Mouse (Mus musculus) brown adipose tissue, adult 24 weeks (tissue): Measurements from ENCODE around the gene Aqp1. TPM values are rescaled to one million over a fixed set of nuclear protein-coding genes. Genes with fewer than 3 reads are reported as not detected.

ENCODE experiments used
- H3K27ac ChIP-seq: fragments of 200-500 bp; replicated peaks from 2 replicates; pipeline ENCODE4 v1.5.1; 2012; ENCODE audit warnings: low read depth, mild to moderate bottlenecking, low read length
- H3K4me1 ChIP-seq: fragments of 200-500 bp; 2 replicates; pipeline ENCODE4 v1.6.1; 2012; ENCODE audit warnings: low read length, mixed read lengths; ENCODE audit not compliant: control insufficient read depth, insufficient read depth, insufficient read length
- H3K4me3 ChIP-seq: fragments of 200-500 bp; 2 replicates; pipeline ENCODE4 v1.5.1; 2012; ENCODE audit warnings: low read depth, mild to moderate bottlenecking, low read length, moderate library complexity; ENCODE audit not compliant: insufficient read depth
- polyA plus RNA-seq: library from polyadenylated mRNA; stranded (reverse); fragments of >200 nt; gene quantifications from 2 replicates; pipeline ENCODE4 v1.2.4, GENCODE M21; 2012; ENCODE audit not compliant: missing spikeins, insufficient read depth, insufficient read length

Gene Aqp1
- polyA plus RNA-seq, 1 experiment = 63.6 TPM

GRCm38 (mm10) chr6:55322980-55323379, 13.3 kb upstream of the Aqp1 start:
- peaks cover 26% of the 10 kb centered on the region for H3K4me1 ChIP-seq
- no peak overlapping the region for H3K27ac ChIP-seq
- no peak overlapping the region for H3K4me3 ChIP-seq

GRCm38 (mm10) chr6:55323908-55324634, 12.2 kb upstream of the Aqp1 start:
- H3K27ac ChIP-seq = no peak overlapping the region
- H3K4me3 ChIP-seq = no peak overlapping the region
- peaks cover 23% of the 10 kb centered on the region for H3K4me1 ChIP-seq

GRCm38 (mm10) chr6:55324785-55325184, 11.4 kb upstream of the Aqp1 start:
- Histone ChIP-seq H3K27ac (no peak overlapping the region), H3K4me1 (peaks cover 17% of the 10 kb centered on the region), H3K4me3 (no peak overlapping the region)

- Histone ChIP-seq H3K27ac (peak overlapping the region; percentile 81), H3K4me1 (peaks cover 19% of the 10 kb centered on the region), H3K4me3 (no peak overlapping the region)
These were observed 9.9 kb upstream of the Aqp1 start for GRCm38 (mm10) chr6:55326299-55326698.

GRCm38 (mm10) chr6:55327326-55327725, 8.9 kb upstream of the Aqp1 start:
- peak overlapping the region; percentile 81 for H3K27ac ChIP-seq
- H3K4me3 ChIP-seq = no peak overlapping the region

GRCm38 (mm10) chr6:55328179-55328578, 8.1 kb upstream of the Aqp1 start:
- H3K4me1 ChIP-seq = peaks cover 33% of the 10 kb centered on the region
- no peak overlapping the region for H3K4me3 ChIP-seq
- H3K27ac ChIP-seq = no peak overlapping the region

More at GRCm38 (mm10) chr6:55327326-55327725, 8.9 kb upstream of the Aqp1 start:
- peaks cover 29% of the 10 kb centered on the region for H3K4me1 ChIP-seq

- H3K27ac ChIP-seq = peak overlapping the region; percentile 91
- peaks cover 42% of the 10 kb centered on the region for H3K4me1 ChIP-seq
- H3K4me3 ChIP-seq = no peak overlapping the region
These were observed 4.9 kb upstream of the Aqp1 start for GRCm38 (mm10) chr6:55331315-55331714.

GRCm38 (mm10) chr6:55332100-55332772, 4.0 kb upstream of the Aqp1 start:
- peaks cover 36% of the 10 kb centered on the region for H3K4me1 ChIP-seq
- H3K27ac ChIP-seq = peak overlapping the region; percentile 91
- H3K4me3 ChIP-seq = no peak overlapping the region; the same call in 1 of the 2 replicates

GRCm38 (mm10) chr6:55332773-55333109, 3.5 kb upstream of the Aqp1 start:
- Histone ChIP-seq H3K27ac (peak overlapping the region; percentile 91), H3K4me1 (peaks cover 33% of the 10 kb centered on the region), H3K4me3 (0 out of 2 replicates have a peak overlapping the region, but pooled peaks have one; percentile 7)

GRCm38 (mm10) chr6:55337242-55337641, 1.0 kb downstream of the Aqp1 start:
- Histone ChIP-seq H3K4me3 (peak overlapping the region; percentile 68), H3K27ac (peak overlapping the region; percentile 99), H3K4me1 (peaks cover 16% of the 10 kb centered on the region)

GRCm38 (mm10) chr6:55338077-55338476, 1.8 kb downstream of the Aqp1 start:
- peaks cover 12% of the 10 kb centered on the region for H3K4me1 ChIP-seq
- peak overlapping the region; percentile 99 for H3K27ac ChIP-seq
- H3K4me3 ChIP-seq = peak overlapping the region; percentile 68

- Histone ChIP-seq H3K4me3 (peak overlapping the region; percentile 68), H3K4me1 (peaks cover 10% of the 10 kb centered on the region), H3K27ac (peak overlapping the region; percentile 99)
These were observed 2.9 kb downstream of the Aqp1 start for GRCm38 (mm10) chr6:55338934-55339825.

- H3K27ac ChIP-seq = peak overlapping the region; percentile 99
These were observed 5.5 kb downstream of the Aqp1 start for GRCm38 (mm10) chr6:55341688-55342087.

GRCm38 (mm10) chr6:55342328-55342727, 6.1 kb downstream of the Aqp1 start:
- Histone ChIP-seq H3K4me1 (peaks cover 3% of the 10 kb centered on the region), H3K27ac (peak overlapping the region; percentile 56)

More at GRCm38 (mm10) chr6:55341688-55342087, 5.5 kb downstream of the Aqp1 start:
- peak overlapping the region; percentile 68 for H3K4me3 ChIP-seq
- peaks cover 3% of the 10 kb centered on the region for H3K4me1 ChIP-seq

GRCm38 (mm10) chr6:55343446-55343845, 7.2 kb downstream of the Aqp1 start:
- Histone ChIP-seq H3K27ac (peak overlapping the region; percentile 56), H3K4me3 (peak overlapping the region; percentile 44; the same call in 1 of the 2 replicates), H3K4me1 (peaks cover 3% of the 10 kb centered on the region)

More at GRCm38 (mm10) chr6:55342328-55342727, 6.1 kb downstream of the Aqp1 start:
- H3K4me3 ChIP-seq = peak overlapping the region; percentile 44
